Mouse (Mus musculus) limb, embryonic 13.5 days (tissue): ENCODE measurements at regions not wholly inside any gene's neighbourhood (a gene's known extent, or its start where the extent isn't known, plus 50 kb on each side); places are given as distances from the start of the nearest gene placed in this dataset.
A peak's percentile ranks its signal among the peaks of the same experiment; 100 is the strongest.

Experiments
- ATAC-seq: fragments of 200-750 bp; cut with Nextera tagmentation; 2 replicates; pipeline ENCODE4 v1.8.0; 2017; ENCODE audit warnings: low read depth, moderate number of reproducible peaks, moderate TSS enrichment; ENCODE audit not compliant: low FRiP score
- H3K27ac ChIP-seq: fragments of 300-500 bp; sonication (generic); 2 replicates; pipeline ENCODE4 v1.5.1; 2015; ENCODE audit warnings: inconsistent platforms, mild to moderate bottlenecking, moderate library complexity
- H3K27me3 ChIP-seq: fragments of 300-500 bp; sonication (generic); 2 replicates; pipeline ENCODE4 v1.6.1; 2015; ENCODE audit warnings: mild to moderate bottlenecking, inconsistent platforms
- H3K36me3 ChIP-seq: fragments of 300-500 bp; sonication (generic); 2 replicates; pipeline ENCODE4 v1.6.1; 2015; ENCODE audit warnings: inconsistent platforms, mild to moderate bottlenecking, moderate library complexity
- H3K4me1 ChIP-seq: fragments of 300-500 bp; sonication (generic); 2 replicates; pipeline ENCODE4 v1.6.1; 2015; ENCODE audit warnings: inconsistent platforms
- H3K4me2 ChIP-seq: fragments of 300-500 bp; sonication (generic); replicated peaks from 2 replicates; pipeline ENCODE4 v1.6.1; 2015; ENCODE audit warnings: inconsistent platforms, mild to moderate bottlenecking, moderate library complexity
- H3K4me3 ChIP-seq: fragments of 300-500 bp; sonication (generic); 2 replicates; pipeline ENCODE4 v1.5.1; 2015; ENCODE audit warnings: moderate library complexity, mild to moderate bottlenecking, inconsistent platforms
- H3K9ac ChIP-seq: fragments of 300-500 bp; sonication (generic); 2 replicates; pipeline ENCODE4 v1.6.1; 2015; ENCODE audit warnings: mild to moderate bottlenecking, inconsistent platforms
- H3K9me3 ChIP-seq: fragments of 300-500 bp; sonication (generic); 2 replicates; pipeline ENCODE4 v1.6.1; 2016; ENCODE audit warnings: inconsistent platforms
- whole genome bisulfite sequencing: fragments of 180-500 bp; shearing (Covaris S2); methylation state at CpG from one replicate; pipeline ENCODE4 v1.1.7; 2015; 5-methylcytosine and 5-hydroxymethylcytosine counted together

DNA sequence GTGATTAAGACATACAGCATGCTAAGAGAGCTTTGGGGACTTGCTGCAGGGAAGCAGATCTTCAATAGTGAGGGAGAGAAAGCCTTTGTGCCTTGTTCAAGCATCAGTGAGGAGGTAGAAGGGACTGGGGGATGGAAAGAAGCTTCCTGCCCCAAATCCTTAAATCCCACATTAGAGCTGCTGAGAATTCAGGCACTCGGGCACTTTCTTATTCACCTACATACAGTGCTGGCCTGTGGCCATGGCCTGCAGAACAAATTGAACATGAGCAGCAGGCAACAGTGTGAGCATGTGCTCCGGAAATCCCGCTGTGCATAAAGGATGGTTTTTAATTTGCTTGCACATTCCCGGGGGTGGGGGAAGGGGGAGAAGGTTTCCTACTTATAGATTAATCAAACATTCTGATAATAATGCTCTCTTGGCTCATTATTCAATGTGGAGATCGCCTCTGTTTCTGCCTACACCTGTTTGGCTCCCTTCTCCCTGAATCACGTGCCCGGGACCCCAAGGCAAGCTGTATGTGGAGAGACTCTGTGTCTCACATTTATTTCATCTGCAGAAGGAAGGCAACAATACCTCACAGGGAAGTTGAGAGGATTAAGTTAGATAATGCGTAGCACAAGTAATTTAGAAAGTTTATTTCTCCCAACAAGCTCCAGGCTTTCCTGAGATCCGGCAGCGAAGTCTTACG is 60.3 kb upstream of the Vamp9 start:
- H3K27ac ChIP-seq = no peak overlapping the region
- no peaks in the 10 kb centered on the region for H3K27me3 ChIP-seq
- 68% methylated on average over 11 of the region's 11 CpGs for WGBS
- no peak overlapping the region for H3K9ac ChIP-seq
- no peaks in the 10 kb centered on the region for H3K36me3 ChIP-seq
- H3K4me2 ChIP-seq = no peak overlapping the region
- H3K9me3 ChIP-seq = no peaks in the 10 kb centered on the region
- peaks cover 20% of the 10 kb centered on the region for H3K4me1 ChIP-seq
- no peak overlapping the region for H3K4me3 ChIP-seq
- no peak for ATAC-seq

DNA sequence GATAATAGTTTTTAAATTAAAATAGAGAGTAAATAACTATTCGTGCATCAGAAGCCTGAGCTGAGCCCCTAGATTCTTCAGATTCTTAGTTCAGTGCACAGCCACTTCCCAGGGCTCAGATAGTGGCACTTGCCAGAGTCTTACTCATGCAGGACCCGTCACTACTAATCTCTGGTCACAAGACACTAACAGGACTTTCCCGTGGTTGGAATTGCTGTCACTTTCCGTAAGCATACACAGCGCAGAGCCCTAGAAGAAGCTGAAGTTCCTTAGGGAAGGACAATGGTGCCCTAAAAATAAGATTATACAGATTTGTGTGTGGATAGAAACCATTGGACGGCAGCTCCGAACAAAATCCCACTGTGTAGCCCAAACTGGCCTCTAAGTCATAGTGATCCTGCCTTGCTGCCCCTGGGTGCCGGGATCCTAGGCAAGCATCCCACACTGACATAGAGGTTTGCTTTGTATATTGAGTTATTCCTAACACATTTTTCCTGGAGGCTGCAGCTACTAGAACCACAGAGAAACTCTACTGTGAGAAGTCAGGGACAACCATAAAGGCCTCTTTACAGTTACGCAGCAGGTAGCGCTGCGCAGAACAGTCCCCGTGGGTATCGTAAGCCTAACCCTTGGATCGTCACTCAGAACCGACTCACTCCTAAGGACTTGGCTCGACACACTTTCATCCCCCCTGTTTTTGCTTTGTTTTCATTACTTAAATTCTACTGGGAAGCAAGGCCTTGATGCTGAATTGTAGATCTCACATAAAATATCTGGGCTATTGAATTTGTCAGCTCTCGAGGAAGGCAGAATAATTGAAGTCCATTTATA is 57.7 kb upstream of the Vamp9 start:
- H3K9me3 ChIP-seq = no peaks in the 10 kb centered on the region
- no peaks in the 10 kb centered on the region for H3K27me3 ChIP-seq
- H3K4me3 ChIP-seq = no peak overlapping the region
- no peak; the same call in 1 of the 2 replicates for ATAC-seq
- H3K4me2 ChIP-seq = 0 out of 2 replicates have a peak overlapping the region, but pooled peaks have one; percentile 5
- no peak overlapping the region for H3K9ac ChIP-seq
- 65% methylated on average over 17 of the region's 17 CpGs for WGBS
- H3K27ac ChIP-seq = no peak overlapping the region
- no peaks in the 10 kb centered on the region for H3K36me3 ChIP-seq
- H3K4me1 ChIP-seq = peaks cover 20% of the 10 kb centered on the region

DNA sequence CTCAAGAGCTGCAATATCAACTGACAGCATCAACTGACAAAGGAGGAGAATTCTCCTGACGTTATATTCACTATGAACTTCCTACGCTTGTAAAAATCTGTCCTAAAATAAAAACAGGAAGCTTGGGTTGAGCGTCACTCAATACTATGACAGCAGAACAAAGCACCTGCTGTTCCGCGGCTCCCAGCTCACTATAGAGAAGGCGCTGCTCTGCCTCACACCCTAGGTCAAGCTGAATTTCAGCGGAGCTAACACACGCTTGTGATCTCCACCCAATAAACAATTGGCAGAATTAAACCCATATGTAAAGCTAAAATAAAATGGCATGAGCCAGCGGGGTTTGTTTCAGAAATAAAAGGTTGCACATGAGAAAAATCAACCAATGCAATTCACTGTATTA is 57.1 kb upstream of the Vamp9 start:
- peaks cover 20% of the 10 kb centered on the region for H3K4me1 ChIP-seq
- 0 out of 2 replicates have a peak overlapping the region, but pooled peaks have one; percentile 5 for H3K4me2 ChIP-seq
- H3K27me3 ChIP-seq = no peaks in the 10 kb centered on the region
- peak; percentile 54; the same call in 1 of the 2 replicates for ATAC-seq
- no peak overlapping the region for H3K4me3 ChIP-seq
- no peak overlapping the region for H3K9ac ChIP-seq
- WGBS = 34% methylated on average over 9 of the region's 9 CpGs
- no peaks in the 10 kb centered on the region for H3K9me3 ChIP-seq
- no peaks in the 10 kb centered on the region for H3K36me3 ChIP-seq
- H3K27ac ChIP-seq = no peak overlapping the region

DNA sequence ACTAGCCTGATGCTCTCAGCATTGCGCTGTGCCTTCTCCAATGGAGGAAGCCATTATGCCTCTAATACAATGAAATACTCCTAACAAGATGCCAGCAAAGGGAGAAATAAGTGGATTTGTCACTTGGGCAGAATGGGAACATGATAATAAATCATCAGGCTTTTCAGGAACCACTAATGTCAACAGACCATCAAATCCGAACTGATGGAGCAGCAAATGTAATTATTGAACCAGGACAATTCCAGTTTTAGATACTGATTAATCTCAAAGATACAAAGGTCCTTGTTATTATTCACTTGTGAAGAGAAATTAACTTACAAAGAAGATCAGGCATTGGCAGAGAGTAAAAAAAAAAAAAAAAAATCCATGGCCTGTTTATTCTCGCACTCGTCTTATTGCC is 53.7 kb upstream of the Vamp9 start:
- WGBS = 89% methylated on average over 4 of the region's 4 CpGs

More for the DNA sequence above, 53.7 kb upstream of the Vamp9 start:
- H3K9me3 ChIP-seq = no peaks in the 10 kb centered on the region
- H3K4me1 ChIP-seq = peaks cover 18% of the 10 kb centered on the region
- ATAC-seq = no peak
- H3K36me3 ChIP-seq = no peaks in the 10 kb centered on the region
- H3K27ac ChIP-seq = no peak overlapping the region
- H3K9ac ChIP-seq = no peak overlapping the region
- no peaks in the 10 kb centered on the region for H3K27me3 ChIP-seq
- H3K4me3 ChIP-seq = no peak overlapping the region
- H3K4me2 ChIP-seq = no peak overlapping the region
